Mouse (Mus musculus) kidney, embryonic 14.5 days (tissue): ENCODE results near the gene Prss35. TPM values are rescaled to one million over a fixed set of nuclear protein-coding genes. Genes with fewer than 3 reads are reported as not detected.

ENCODE experiments used
- ATAC-seq: fragments of 200-750 bp; cut with Nextera tagmentation; 2 replicates; pipeline ENCODE4 v1.8.0; 2017; ENCODE audit warnings: moderate number of reproducible peaks, mild to moderate bottlenecking, moderate TSS enrichment, moderate library complexity; ENCODE audit not compliant: low FRiP score, low TSS enrichment
- H3K27ac ChIP-seq: fragments of 300-500 bp; sonication (generic); 2 replicates; pipeline ENCODE4 v1.5.1; 2014; ENCODE audit warnings: low read depth, mild to moderate bottlenecking, low read length, moderate library complexity, mixed read lengths
- H3K27me3 ChIP-seq: fragments of 300-500 bp; sonication (generic); 2 replicates; pipeline ENCODE4 v1.6.1; 2014; ENCODE audit warnings: mild to moderate bottlenecking, low read length; ENCODE audit not compliant: control insufficient read depth, insufficient read depth
- H3K36me3 ChIP-seq: fragments of 300-500 bp; sonication (generic); 2 replicates; pipeline ENCODE4 v1.6.1; 2014; ENCODE audit warnings: low read length, mixed read lengths; ENCODE audit not compliant: control insufficient read depth, insufficient read depth
- H3K4me1 ChIP-seq: fragments of 300-500 bp; sonication (generic); 2 replicates; pipeline ENCODE4 v1.6.1; 2014; ENCODE audit warnings: low read length, mixed read lengths; ENCODE audit not compliant: control insufficient read depth, insufficient read depth
- H3K4me2 ChIP-seq: fragments of 300-500 bp; sonication (generic); replicated peaks from 2 replicates; pipeline ENCODE4 v1.6.1; 2014; ENCODE audit warnings: low read depth, mild to moderate bottlenecking, low read length
- H3K4me3 ChIP-seq: fragments of 300-500 bp; sonication (generic); 2 replicates; pipeline ENCODE4 v1.5.1; 2014; ENCODE audit warnings: mild to moderate bottlenecking, low read length
- H3K9ac ChIP-seq: fragments of 300-500 bp; sonication (generic); 2 replicates; pipeline ENCODE4 v1.6.1; 2014; ENCODE audit warnings: low read depth, mild to moderate bottlenecking, low read length, moderate library complexity
- H3K9me3 ChIP-seq: fragments of 300-500 bp; sonication (generic); 2 replicates; pipeline ENCODE4 v1.6.1; 2016; ENCODE audit warnings: low read length; ENCODE audit not compliant: control insufficient read depth
- WGBS: fragments of 180-500 bp; shearing (Covaris S2); extraction: QIAGEN DNeasy Blood & Tissue Kit; methylation state at CpG from one replicate; pipeline ENCODE4 v1.1.7; 2014; 5-methylcytosine and 5-hydroxymethylcytosine counted together
- polyA plus RNA-seq: library from polyadenylated mRNA; unstranded; fragments of >200 nt; fragmentation: Nextera tagmentation; extraction: Ambion mirVana; gene quantifications from 2 replicates; pipeline ENCODE4 v1.2.1, GENCODE M21; 2014

Prss35 gene
- polyA plus RNA-seq, 1 experiment from 2014 or later = 1.5 TPM

- no peak overlapping the region for H3K4me2 ChIP-seq
Measured at GRCm38 (mm10) chr9:86775374-86775773, 31.9 kb downstream of the Prss35 start.

GRCm38 (mm10) chr9:86777309-86777708, 33.9 kb downstream of the Prss35 start:
- Histone ChIP-seq H3K27ac (no peak overlapping the region), H3K9ac (no peak overlapping the region), H3K9me3 (no peaks in the 10 kb centered on the region), H3K36me3 (no peaks in the 10 kb centered on the region), H3K27me3 (no peaks in the 10 kb centered on the region), H3K4me3 (no peak overlapping the region), H3K4me1 (no peaks in the 10 kb centered on the region), H3K4me2 (no peak overlapping the region)
- ATAC-seq = no peak
- 58% methylated on average over 7 of the region's 7 CpGs for WGBS

More at GRCm38 (mm10) chr9:86775374-86775773, 31.9 kb downstream of the Prss35 start:
- no peak overlapping the region for H3K4me3 ChIP-seq
- H3K4me1 ChIP-seq = no peaks in the 10 kb centered on the region
- no peaks in the 10 kb centered on the region for H3K36me3 ChIP-seq
- H3K27me3 ChIP-seq = no peaks in the 10 kb centered on the region
- ATAC-seq = no peak
- 94% methylated on average over 6 of the region's 6 CpGs for WGBS
- no peak overlapping the region for H3K27ac ChIP-seq
- no peaks in the 10 kb centered on the region for H3K9me3 ChIP-seq
- no peak overlapping the region for H3K9ac ChIP-seq

- no peaks in the 10 kb centered on the region for H3K27me3 ChIP-seq
- no peak overlapping the region for H3K27ac ChIP-seq
- no peaks in the 10 kb centered on the region for H3K36me3 ChIP-seq
- ATAC-seq = no peak
- 79% methylated on average over 4 of the region's 4 CpGs for WGBS
- no peak overlapping the region for H3K9ac ChIP-seq
- H3K4me1 ChIP-seq = no peaks in the 10 kb centered on the region
- H3K4me2 ChIP-seq = no peak overlapping the region
- H3K9me3 ChIP-seq = no peaks in the 10 kb centered on the region
- H3K4me3 ChIP-seq = no peak overlapping the region
Measured at GRCm38 (mm10) chr9:86778212-86778611, 34.8 kb downstream of the Prss35 start.

GRCm38 (mm10) chr9:86781426-86781825, 38.0 kb downstream of the Prss35 start:
- no peak for ATAC-seq
- 92% methylated on average over 4 of the region's 4 CpGs for WGBS
- H3K4me2 ChIP-seq = no peak overlapping the region

GRCm38 (mm10) chr9:86782836-86783235, 39.4 kb downstream of the Prss35 start:
- H3K9ac ChIP-seq = no peak overlapping the region
- H3K4me2 ChIP-seq = no peak overlapping the region
- H3K27ac ChIP-seq = no peak overlapping the region
- H3K27me3 ChIP-seq = no peaks in the 10 kb centered on the region
- 96% methylated on average over 2 of the region's 2 CpGs for WGBS
- H3K4me3 ChIP-seq = no peak overlapping the region
- H3K9me3 ChIP-seq = no peaks in the 10 kb centered on the region
- H3K36me3 ChIP-seq = no peaks in the 10 kb centered on the region
- ATAC-seq = no peak
- no peaks in the 10 kb centered on the region for H3K4me1 ChIP-seq

More at GRCm38 (mm10) chr9:86781426-86781825, 38.0 kb downstream of the Prss35 start:
- H3K27me3 ChIP-seq = no peaks in the 10 kb centered on the region
- H3K4me1 ChIP-seq = no peaks in the 10 kb centered on the region
- H3K9me3 ChIP-seq = no peaks in the 10 kb centered on the region
- H3K9ac ChIP-seq = no peak overlapping the region
- H3K27ac ChIP-seq = no peak overlapping the region
- H3K4me3 ChIP-seq = no peak overlapping the region
- H3K36me3 ChIP-seq = no peaks in the 10 kb centered on the region

- ATAC-seq = no peak
- H3K27ac ChIP-seq = no peak overlapping the region
- no peaks in the 10 kb centered on the region for H3K4me1 ChIP-seq
- no peaks in the 10 kb centered on the region for H3K36me3 ChIP-seq
- H3K4me2 ChIP-seq = no peak overlapping the region
- H3K9me3 ChIP-seq = no peaks in the 10 kb centered on the region
- H3K27me3 ChIP-seq = no peaks in the 10 kb centered on the region
- no peak overlapping the region for H3K4me3 ChIP-seq
- 87% methylated on average over 6 of the region's 6 CpGs for WGBS
- no peak overlapping the region for H3K9ac ChIP-seq
Measured at GRCm38 (mm10) chr9:86789186-86789585, 45.7 kb downstream of the Prss35 start.

- Histone ChIP-seq H3K4me3 (no peak overlapping the region), H3K36me3 (no peaks in the 10 kb centered on the region), H3K4me1 (no peaks in the 10 kb centered on the region), H3K9ac (no peak overlapping the region), H3K4me2 (no peak overlapping the region), H3K27me3 (no peaks in the 10 kb centered on the region), H3K27ac (no peak overlapping the region), H3K9me3 (no peaks in the 10 kb centered on the region)
- WGBS = 82% methylated on average over 7 of the region's 7 CpGs
- no peak for ATAC-seq
Measured at GRCm38 (mm10) chr9:86791927-86792326, 48.5 kb downstream of the Prss35 start.

- Histone ChIP-seq H3K9ac (no peak overlapping the region), H3K27ac (no peak overlapping the region), H3K4me3 (no peak overlapping the region), H3K27me3 (no peaks in the 10 kb centered on the region), H3K4me1 (no peaks in the 10 kb centered on the region), H3K4me2 (no peak overlapping the region), H3K9me3 (no peaks in the 10 kb centered on the region), H3K36me3 (no peaks in the 10 kb centered on the region)
- WGBS = 65% methylated on average over 3 of the region's 3 CpGs
- no peak for ATAC-seq
Measured at GRCm38 (mm10) chr9:86795236-86795635, 51.8 kb downstream of the Prss35 start.

GRCm38 (mm10) chr9:86797553-86797952, 54.1 kb downstream of the Prss35 start:
- no peak overlapping the region for H3K27ac ChIP-seq
- H3K27me3 ChIP-seq = no peaks in the 10 kb centered on the region
- ATAC-seq = no peak
- H3K9ac ChIP-seq = no peak overlapping the region
- 91% methylated on average over 4 of the region's 4 CpGs for WGBS
- H3K4me1 ChIP-seq = no peaks in the 10 kb centered on the region
- no peak overlapping the region for H3K4me2 ChIP-seq
- no peaks in the 10 kb centered on the region for H3K9me3 ChIP-seq
- H3K36me3 ChIP-seq = no peaks in the 10 kb centered on the region
- no peak overlapping the region for H3K4me3 ChIP-seq
